Mouse (Mus musculus): ENCODE results near the gene Zfp609. TPM values are rescaled to one million over a fixed set of nuclear protein-coding genes. Genes with fewer than 3 reads are reported as not detected.

Gene Zfp609
- total RNA-seq, 2 experiments from 2014 or later = 48.5 to 49.1 TPM

DNA sequence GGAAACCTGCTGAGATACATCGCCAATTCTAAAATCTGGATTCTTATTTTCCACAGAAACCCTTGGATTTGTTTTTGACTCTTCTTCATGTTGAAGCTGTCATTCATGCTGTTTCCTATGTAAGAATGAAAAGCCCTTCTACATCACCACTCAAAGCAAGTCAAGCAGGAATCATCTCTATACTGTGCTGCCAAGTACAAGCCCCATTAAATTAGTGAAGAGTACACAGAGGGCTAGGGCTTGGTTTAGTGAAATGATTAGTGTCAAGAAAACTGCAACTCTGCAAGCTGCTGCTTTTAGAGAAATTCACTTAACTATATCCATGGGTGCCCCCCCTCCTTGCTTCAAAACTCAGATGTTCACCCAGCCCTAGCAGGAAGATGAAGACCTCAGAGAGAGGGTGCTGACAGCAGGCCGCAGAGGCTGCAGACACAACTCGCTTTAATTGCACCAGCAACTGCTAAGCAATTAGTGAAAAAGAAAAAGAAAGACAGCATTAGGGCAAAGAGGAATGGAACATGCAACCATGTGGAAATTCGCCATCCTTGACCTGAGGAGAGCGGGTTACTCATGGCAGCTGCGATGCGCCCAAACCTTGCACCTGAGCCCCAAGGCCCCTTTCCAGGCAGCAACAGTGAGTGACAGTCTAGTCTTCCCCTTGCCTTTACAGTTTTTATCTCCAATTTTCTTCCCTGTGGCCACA, 71.5 kb downstream of the Zfp609 start:
- no peak for DNase-seq (ENCODE audit: extremely low spot score in 1 of 2, low spot score in 2 of 2)
- TF ChIP-seq CTCF (IDR thresholded peaks at IDR 0.05) = no peak
- Histone ChIP-seq H3K27ac (no peak overlapping the region), H3K4me3 (no peak overlapping the region)
- intact Hi-C loops (cut with DNase I) = no loop called here

DNA sequence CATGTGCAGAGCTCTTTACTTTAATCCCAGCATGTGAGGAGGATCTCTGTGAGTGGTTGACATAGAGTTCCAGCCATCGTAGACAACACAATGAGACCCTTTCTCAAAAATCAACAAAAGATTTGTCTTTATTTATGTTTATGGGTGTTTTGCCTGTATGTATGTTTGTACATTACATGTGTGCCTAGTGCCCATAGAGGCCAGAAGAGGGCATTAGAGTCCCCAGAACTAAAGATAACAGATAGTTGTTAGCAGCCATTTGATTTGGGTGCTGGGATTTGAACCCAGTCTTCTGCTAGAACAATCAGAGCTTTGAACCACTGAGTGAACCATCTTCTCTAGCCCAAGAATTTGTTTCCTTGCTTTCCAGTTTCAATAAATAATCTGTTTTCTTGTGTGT, 72.2 kb downstream of the Zfp609 start:
- intact Hi-C loops (cut with DNase I) = no loop called here
- H3K27ac ChIP-seq = no peak overlapping the region
- DNase-seq (ENCODE audit: extremely low spot score in 1 of 2, low spot score in 2 of 2) = no peak
- peak; percentile 6 for TF ChIP-seq CTCF (IDR thresholded peaks at IDR 0.05)
- no peak overlapping the region for H3K4me3 ChIP-seq

DNA sequence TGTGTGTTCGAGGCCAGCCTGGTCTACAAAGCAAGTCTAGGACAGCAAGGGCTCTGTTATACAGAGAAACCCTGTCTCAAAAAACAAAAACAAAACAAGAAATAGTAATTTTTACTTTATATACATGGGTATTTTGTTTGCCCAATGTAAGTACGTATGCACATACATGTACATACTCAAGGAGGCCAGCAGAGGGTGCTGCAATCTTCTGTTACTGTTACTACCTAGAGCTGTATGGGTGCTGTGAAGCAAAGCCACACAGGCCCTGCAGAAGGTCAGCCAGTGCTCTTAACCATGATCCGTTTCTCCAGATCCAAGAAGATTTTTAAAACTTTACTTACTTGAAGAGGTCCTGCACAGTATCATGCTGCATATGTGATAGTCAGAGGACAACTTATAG, 74.7 kb downstream of the Zfp609 start:
- DNase-seq (ENCODE audit: extremely low spot score in 1 of 2, low spot score in 2 of 2) = no peak
- no peak overlapping the region for H3K4me3 ChIP-seq
- intact Hi-C loops (cut with DNase I) = no loop called here
- TF ChIP-seq CTCF (IDR thresholded peaks at IDR 0.05) = peak; percentile 45
- no peak overlapping the region for H3K27ac ChIP-seq

DNA sequence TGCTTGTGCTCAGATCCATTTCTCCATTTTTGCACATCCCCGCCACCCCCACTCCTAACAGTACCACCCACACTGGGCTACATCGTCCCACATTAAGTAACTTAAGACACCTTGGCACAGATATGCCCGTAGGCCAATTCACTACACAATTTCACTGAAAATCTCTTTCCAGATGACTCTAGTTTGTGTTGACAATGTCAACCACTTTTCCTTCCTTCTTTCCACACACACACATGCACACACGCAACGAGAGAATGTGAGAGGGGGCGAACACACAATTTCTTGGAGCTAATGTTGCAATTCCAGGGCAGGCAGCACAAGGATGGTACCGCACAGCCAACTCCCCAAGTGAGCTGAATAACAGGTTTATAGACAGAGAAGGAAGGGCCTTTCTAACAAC, 75.5 kb downstream of the Zfp609 start:
- no peak for TF ChIP-seq CTCF (IDR thresholded peaks at IDR 0.05)
- DNase-seq (ENCODE audit: extremely low spot score in 1 of 2, low spot score in 2 of 2) = no peak
- no peak overlapping the region for H3K27ac ChIP-seq
- no peak overlapping the region for H3K4me3 ChIP-seq
- intact Hi-C loops (cut with DNase I) = no loop called here

DNA sequence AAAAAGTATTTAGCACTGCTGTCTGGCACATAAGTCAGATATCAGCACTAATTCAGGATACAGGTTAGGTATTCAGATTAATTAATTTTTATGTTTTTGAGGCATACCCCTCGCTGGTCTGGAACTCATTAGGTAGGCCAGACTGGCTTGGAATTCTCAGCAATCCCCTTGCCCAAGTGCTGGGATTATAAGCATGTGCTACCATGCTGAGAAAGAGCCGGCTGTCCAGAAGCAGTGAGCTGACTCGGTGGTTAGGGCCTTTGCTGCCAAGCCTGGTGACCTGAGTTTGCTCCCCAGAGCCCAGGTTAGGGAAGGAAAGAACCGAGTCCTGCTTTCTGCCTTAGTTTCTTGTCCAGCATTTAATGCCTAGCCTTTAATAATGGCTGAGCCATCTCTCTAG, 79.3 kb downstream of the Zfp609 start:
- no peak for TF ChIP-seq CTCF (IDR thresholded peaks at IDR 0.05)
- Histone ChIP-seq H3K27ac (no peak overlapping the region), H3K4me3 (no peak overlapping the region)
- intact Hi-C loops (cut with DNase I) = no loop called here
- DNase-seq (ENCODE audit: extremely low spot score in 1 of 2, low spot score in 2 of 2) = no peak

DNA sequence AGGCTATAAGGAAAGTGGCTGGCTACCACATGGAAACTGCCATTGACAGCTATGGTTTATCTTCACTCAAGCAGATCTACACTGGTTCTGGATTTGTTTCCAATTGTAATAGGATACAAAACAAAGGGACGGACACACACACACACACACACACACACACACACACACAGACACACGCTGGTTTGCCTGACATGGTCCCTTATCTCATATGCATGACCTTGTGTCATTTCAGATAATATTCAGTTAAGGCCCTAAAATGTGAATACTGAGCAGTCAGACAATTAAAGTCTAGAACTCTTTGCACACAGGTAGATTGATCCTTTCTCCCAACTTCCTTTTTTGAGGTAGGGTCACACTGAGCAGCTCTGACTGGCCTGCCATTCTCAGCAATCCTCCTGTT, 80.9 kb downstream of the Zfp609 start:
- intact Hi-C loops (cut with DNase I) = no loop called here
- H3K27ac ChIP-seq = no peak overlapping the region
- no peak for DNase-seq (ENCODE audit: extremely low spot score in 1 of 2, low spot score in 2 of 2)

DNA sequence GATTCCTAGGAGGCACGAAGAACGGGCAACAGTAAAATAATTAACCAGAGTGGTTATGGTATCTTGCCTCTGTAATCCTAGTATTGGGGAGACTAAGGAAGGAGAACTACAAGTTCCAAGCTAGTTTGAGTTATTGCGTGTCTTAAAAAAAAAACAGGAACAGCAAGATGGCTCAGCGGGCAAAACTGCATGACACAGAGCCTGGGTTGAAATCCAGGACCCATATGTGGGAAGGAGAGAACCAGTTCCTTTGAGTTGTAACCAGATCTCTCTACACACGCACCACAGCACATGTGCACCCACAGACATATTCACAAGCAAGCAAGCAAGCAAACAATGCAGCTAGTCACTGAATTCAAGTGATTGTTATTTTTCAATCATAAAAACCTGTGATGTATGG, 81.9 kb downstream of the Zfp609 start:
- intact Hi-C loops (cut with DNase I) = no loop called here
- H3K4me3 ChIP-seq = no peak overlapping the region
- no peak overlapping the region for H3K27ac ChIP-seq
- no peak for TF ChIP-seq CTCF (IDR thresholded peaks at IDR 0.05)
- no peak for DNase-seq (ENCODE audit: extremely low spot score in 1 of 2, low spot score in 2 of 2)

More for the DNA sequence above, 80.9 kb downstream of the Zfp609 start:
- no peak overlapping the region for H3K4me3 ChIP-seq
- no peak for TF ChIP-seq CTCF (IDR thresholded peaks at IDR 0.05)

DNA sequence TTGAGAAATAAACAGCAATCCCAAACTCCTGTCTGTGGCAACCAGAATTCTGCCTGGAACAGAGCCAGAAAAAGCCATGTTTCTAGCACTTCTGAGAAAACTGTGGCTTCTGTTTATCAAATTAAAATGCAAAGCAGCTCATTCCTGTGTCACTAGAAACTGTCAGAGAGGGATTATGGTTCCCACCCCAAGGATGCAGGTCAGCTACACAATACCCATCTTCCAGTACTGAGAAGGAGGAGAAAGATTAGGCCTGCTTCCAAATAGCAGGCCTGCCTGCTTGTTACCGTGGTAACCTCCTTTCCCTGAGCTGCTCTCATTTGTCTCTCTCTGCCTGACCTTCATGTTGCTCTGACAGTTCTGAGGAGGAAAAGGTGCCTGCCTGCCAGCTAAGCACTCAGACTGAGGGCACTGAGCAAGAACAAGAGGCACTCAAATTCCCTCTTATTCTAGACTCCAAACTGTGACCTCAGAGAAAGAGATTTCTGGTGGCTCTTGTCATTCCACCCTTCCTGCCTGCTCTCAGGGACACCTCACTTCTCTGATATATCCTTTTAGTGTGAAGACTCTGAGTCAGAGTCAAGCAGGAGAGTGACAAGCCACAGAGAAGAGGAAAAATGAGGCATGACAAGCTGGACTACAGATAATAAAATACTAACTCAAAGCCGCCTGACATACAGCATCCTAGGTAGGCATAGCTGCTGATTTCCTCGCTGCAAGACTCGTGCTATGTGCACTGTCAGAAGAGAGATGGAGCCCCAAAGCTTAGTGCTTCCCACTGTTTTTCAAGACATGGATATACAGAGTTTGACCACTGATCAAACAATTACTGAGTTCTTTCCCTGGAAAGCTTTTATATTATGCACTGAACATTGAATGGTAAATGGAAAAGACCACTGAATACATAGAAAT, 82.9 kb downstream of the Zfp609 start:
- intact Hi-C loops (cut with DNase I) = no loop called here
- TF ChIP-seq CTCF (IDR thresholded peaks at IDR 0.05) = no peak
- peak; percentile 34 to 36 for DNase-seq (ENCODE audit: extremely low spot score in 1 of 2, low spot score in 2 of 2)
- no peak overlapping the region for H3K4me3 ChIP-seq
- peak overlapping the region; percentile 62 for H3K27ac ChIP-seq

DNA sequence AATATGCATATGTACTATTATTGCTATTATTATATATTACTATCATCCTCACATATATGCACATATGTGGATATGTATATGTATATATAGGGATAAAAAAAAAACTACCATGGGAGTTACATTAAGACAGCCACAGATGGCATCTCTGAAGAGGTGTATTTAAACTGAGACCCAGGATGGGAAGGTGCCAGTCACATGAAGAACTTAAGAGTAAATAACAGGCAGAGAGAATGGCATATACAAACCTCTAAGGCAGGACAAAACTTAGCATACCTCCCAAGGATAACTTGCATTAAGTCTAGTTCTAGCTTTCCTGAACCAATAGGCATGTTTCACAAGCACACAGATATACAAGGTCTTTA, 83.6 kb downstream of the Zfp609 start:
- Histone ChIP-seq H3K27ac (peak overlapping the region; percentile 62; the same call in 1 of the 2 replicates), H3K4me3 (no peak overlapping the region)
- DNase-seq (ENCODE audit: extremely low spot score in 1 of 2, low spot score in 2 of 2) = no peak
- TF ChIP-seq CTCF (IDR thresholded peaks at IDR 0.05) = no peak
- intact Hi-C loops (cut with DNase I) = no loop called here

DNA sequence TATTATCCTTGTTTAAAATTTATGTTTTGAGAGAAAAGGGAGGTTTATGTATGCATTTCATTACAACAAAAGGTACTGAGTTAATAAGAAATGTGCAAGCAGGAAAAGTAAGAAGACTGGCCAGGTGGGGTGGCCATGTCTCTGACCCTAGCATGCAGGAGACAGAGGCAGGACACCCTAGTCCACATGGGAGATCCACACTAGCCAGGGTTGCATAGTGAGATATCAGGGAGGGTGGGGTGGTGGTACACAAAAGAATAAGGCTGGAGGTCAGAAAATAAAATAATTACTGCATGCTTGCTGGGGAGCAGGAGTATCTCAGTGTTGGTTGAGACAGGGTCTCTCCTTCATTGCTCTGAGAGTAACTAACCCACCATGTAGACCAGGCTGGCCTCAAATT, 84.0 kb downstream of the Zfp609 start:
- Histone ChIP-seq H3K27ac (no peak overlapping the region), H3K4me3 (no peak overlapping the region)
- no peak for DNase-seq (ENCODE audit: extremely low spot score in 1 of 2, low spot score in 2 of 2)
- intact Hi-C loops (cut with DNase I) = no loop called here
- no peak for TF ChIP-seq CTCF (IDR thresholded peaks at IDR 0.05)

DNA sequence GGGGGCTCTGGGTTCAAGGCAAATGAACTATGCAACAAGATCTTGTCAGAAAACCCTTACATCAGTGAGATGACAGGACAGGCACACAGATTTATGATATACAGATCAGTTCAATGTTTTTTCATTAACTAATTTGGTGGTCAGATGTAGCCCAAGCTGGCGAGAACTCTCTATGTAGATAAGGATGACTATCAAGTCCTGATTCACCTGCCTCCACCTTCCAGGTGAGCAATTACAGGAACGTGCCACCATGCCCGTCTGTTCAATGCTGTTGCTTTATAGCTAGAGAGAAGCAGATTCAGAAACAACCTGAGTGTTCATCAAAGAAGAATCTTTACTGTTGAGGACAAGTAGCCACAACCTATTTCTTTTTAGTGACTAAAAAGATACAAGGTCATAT, 84.6 kb downstream of the Zfp609 start:
- intact Hi-C loops (cut with DNase I) = no loop called here
- TF ChIP-seq CTCF (IDR thresholded peaks at IDR 0.05) = no peak
- Histone ChIP-seq H3K4me3 (no peak overlapping the region), H3K27ac (no peak overlapping the region)
- no peak for DNase-seq (ENCODE audit: extremely low spot score in 1 of 2, low spot score in 2 of 2)

DNA sequence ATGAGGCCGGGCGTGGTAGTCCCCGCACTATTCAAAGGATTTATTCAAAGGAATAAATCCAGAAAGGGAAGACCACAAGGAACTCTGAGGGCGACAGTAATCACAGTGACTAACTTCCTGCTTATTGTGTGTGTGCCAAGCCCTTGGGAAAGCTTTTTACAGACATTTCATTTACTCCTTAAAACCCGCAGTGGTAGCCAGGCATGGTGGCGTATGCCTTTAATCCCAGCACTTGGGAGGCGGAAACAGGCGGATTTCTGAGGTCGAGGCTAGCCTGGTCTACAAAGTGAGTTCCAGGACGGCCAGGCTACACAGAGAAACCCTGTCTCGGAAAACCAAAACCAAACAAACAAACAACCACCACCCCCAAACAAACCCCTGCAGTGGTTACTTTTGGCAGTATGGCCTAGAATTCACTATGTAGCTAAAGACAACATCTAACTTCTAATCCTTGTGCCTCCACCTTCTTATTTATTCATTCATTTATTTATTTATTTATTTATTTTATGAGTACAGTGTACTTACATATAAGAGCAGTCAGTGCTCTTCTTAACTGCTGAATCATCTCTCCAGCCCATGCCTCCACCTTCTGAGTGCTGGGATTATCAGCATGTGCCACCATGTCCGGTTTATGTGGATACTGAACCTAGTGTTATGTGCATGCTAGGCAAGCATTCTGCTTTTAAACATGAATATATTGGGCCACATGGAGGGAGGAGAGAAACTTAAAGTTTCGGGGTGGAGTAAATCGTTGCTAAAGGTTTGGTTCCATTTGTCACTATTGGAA, 86.1 kb downstream of the Zfp609 start:
- DNase-seq (ENCODE audit: extremely low spot score in 1 of 2, low spot score in 2 of 2) = no peak
- no peak overlapping the region for H3K4me3 ChIP-seq
- no peak for TF ChIP-seq CTCF (IDR thresholded peaks at IDR 0.05)
- intact Hi-C loops (cut with DNase I) = no loop called here
- no peak overlapping the region for H3K27ac ChIP-seq
